Mouse (Mus musculus) kidney, postnatal 4 days (tissue): ENCODE measurements around the gene Olfr1164.

Experiments used
- DNase-seq, 2 experiments: peaks; one replicate each; pipeline ENCODE4 v3.0.0; 2021; ENCODE audit warnings: mixed read lengths in 2 of 2

Gene Olfr1164

DNA sequence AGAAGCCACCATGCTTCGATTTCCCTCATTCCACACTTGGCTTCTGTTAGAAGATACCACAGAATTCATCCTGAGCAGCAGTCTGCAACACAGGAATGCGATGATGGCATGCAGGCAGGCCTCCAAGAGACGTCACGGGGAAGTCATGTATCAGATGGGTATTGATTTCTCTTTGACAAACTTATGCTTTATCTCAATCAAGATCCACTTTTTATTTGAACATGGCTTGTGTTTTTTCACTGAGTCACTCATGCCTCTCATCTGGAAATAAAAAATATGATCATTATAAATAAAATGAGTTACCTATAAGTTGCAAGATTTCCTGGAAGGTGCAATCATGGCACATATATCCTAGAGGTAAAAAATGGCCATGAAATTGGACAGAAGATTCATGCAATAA lies at the start of gene Olfr1164:
Gene Olfr1164 (minus strand): TSS at position 101 of the 400 bp plus-strand sequence.
- DNase-seq, result no peak

DNA sequence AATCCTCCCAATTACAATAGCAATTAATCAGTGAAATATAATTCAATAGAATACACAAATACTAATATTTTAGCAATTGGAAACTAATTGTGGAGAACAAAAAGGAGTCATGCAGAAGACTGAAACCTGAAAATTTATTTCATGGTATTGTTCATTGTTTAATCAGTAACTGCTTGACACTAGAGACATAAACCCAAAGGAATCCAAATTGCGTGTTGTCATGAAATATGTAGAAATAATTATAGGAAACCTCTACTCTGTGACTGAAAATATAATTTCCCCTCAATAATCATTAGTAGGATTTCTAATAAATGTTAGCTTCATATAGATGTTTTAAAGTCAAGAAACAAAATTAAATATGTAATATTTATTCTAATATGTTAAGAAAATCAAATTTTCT lies 34.4 kb upstream of the Olfr1164 start, which contains the start of gene Olfr1166:
Gene Olfr1166 (minus strand): TSS at position 101 of the 400 bp plus-strand sequence.
- no peak for DNase-seq

DNA sequence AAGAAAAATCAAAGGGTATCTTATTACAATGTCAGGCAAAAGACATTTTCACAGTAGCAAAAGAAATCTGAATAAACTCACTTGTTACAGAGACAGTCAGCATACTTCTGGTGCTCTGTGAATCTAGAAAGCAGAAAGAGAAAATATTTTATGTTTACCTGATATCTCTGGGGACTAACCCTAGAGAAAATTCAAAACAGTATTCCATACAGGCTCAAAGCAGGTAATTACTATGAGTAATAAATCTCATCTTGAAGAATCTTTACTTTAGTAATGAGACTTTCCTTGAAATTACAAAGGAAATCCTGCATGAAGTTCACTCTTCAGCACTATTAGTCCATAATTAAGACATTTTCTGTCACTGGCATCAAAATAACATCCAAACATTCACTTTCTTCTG lies 22.0 kb downstream of the Olfr1164 start, which contains the start of gene Olfr1163:
Gene Olfr1163 (minus strand): TSS at position 101 of the 400 bp plus-strand sequence.
- DNase-seq, result no peak

DNA sequence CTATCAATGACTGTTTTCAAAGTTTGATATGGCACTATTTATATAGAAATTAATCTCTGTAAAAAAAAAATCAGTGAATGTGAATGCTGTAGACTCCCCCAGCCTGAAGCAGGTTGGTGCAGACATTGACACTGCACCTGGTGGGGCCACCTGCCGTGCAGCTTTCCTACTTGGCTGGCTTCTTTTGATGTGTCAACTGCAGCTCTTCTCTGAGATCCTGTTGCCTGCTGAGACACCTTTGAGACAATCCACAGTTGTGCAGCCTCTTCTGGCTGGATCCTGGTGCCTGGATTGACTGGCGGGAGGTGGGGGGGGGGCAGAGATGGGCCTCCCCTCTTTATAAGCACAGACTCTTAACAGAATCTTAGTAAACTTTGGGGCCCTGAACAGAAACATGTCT lies 30.2 kb downstream of the Olfr1164 start:
- DNase-seq, result no peak

DNA sequence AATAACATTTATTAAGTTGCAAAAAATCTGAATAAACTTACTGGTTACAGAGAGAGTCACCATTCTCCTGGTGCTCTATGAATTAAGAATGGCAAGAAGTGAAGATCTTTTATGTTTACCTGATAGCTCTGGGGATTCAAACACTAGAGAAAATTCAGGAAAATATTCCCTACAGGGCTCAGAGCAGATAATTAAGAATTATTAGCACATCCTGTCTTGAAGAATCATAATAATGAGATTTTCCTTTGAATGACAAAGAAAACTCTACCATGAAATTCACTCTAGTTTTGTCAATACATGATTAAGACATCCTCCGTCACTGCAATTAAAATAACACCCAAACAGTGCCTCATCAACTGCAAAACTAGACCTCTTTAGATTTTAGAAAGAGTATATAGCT lies 42.7 kb downstream of the Olfr1164 start, which contains the start of gene Olfr1162:
Gene Olfr1162 (minus strand): TSS at position 101 of the 400 bp plus-strand sequence.
- DNase-seq, result no peak
